Mouse (Mus musculus): ENCODE results near the gene Trmt2a. TPM values are rescaled to one million over a fixed set of nuclear protein-coding genes. Genes with fewer than 3 reads are reported as not detected.

Trmt2a gene
- total RNA-seq (2021), result 10 to 100 TPM; 31.6 to 37.2 TPM
- long read RNA-seq, experiment 1, transcript Trmt2a-203 (12 exons, 2,367 nt), result major isoform, 13 of 25 reads
- long read RNA-seq, experiment 1, partial matches to known transcripts, result 1 of 25 reads
- long read RNA-seq, experiment 1, other reads (novel, unspliced or antisense), result 9 of 25 reads
- long read RNA-seq, experiment 2, transcript Trmt2a-203 (12 exons, 2,367 nt), result major isoform, 25 of 48 reads
- long read RNA-seq, experiment 2, partial matches to known transcripts, result 1 of 48 reads
- long read RNA-seq, experiment 2, other reads (novel, unspliced or antisense), result 18 of 48 reads

DNA sequence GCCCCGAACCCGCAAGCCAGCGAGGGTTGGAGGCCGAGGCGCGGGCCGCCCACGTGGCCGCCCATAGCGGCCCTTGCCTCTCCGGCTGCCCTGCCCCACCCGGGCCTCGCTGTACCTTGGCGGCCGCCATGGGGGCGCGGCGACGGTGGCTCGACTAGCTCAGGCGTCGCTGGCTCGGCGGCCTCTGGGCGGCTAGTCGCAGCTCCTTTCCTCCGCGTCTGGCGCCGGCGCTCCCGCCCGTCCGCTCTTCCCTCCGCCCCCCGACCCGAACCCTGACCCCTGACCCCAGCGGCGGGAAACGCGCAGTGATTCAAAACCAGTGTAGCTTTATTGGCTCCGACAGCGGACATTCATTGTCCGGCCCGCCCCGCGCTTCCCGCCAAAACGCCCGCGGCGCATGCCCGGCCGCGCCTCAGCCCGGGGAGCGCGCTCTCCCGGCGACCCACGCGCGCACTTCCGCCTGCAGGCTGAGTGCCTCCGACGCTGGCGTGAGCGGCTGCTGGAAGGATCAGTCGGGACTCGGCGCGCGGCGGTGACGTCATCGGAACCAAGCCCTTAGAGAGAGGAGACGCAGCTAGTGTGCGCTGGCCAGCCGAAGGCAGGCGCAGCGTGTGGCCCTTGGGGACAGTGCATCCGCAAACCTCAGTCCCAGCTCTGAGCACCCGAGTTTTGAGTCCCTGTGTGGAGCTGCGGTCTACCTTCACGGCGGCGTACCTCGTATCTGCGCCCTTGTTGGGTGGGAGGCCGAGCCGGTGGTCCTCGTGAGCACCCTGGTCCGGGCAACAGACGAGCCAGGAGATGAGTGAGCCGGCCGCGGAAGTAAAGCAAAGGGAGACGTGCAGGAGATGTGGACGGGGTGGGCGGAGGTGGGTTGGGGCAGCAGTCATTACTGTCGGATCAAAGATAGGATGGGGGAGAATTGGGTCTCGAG is at the start of gene Trmt2a, which contains the start of gene Ranbp1:
Gene Trmt2a, plus strand, starts transcription at position 247 of the 931 bp plus-strand sequence.
Gene Ranbp1, minus strand, starts transcription at position 300 of the 931 bp plus-strand sequence.
- peak; percentile 98 to 99 for DNase-seq (ENCODE audit: low spot score in 2 of 2)

DNA sequence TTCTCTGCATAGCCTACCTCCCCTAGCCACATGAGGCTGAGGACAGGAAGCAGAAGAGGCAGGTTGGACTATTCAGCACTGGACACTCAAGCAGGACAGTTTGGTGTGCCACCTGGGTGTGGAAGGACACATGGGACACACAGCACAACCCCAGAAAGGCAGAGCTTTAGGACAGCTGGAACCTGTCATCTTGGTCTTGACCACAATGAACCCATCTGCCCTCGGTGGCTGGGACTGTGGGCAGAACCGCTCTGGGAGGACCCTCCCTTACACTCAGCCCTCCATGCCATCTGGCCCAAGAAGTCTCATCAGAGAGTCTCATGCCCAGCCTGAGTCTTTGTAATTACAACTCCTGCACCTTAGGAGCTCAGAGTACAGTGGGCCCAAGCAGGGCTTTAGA is 48.4 kb upstream of the Trmt2a start:
- DNase-seq (ENCODE audit: low spot score in 2 of 2), result no peak

DNA sequence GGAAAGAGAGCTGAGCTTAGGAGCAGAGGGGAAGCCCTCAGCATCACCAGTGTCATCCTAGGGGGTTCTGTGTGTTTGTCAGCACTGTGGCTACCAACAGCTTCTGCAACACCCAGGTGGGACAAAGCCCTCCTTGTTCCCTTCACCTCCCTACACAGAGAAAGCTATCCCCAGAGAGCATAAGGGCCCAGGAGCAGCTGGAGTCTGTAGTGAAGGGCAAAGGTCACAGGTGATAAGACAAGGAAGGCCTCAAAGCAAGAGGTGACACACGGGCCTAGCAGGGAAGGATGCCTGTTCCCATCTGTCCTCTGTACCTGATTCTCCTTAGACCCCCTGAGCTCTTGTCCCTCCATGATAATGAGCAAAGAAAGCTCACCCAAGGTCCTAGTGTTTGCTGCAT is 46.9 kb upstream of the Trmt2a start:
- DNase-seq (ENCODE audit: low spot score in 2 of 2), result no peak

DNA sequence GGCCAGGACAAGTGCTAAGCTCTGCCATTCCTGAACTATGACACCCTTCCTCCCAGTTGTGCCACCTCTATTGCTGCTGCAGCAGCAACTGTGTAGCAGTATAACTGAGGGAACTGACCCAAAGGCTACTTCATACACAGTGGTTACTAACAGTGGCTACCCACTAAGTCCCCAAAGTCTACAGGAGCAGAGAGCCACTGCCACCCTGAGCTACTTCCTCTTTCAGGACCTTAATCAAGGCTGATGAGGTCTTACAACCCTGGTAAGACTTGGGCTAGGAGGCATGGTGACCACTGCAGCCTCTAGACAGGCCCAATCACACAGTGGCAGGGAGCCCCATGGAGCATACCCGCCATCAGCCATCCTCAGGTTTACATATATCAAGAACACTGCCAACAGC is 46.4 kb upstream of the Trmt2a start:
- no peak for DNase-seq (ENCODE audit: low spot score in 2 of 2)

DNA sequence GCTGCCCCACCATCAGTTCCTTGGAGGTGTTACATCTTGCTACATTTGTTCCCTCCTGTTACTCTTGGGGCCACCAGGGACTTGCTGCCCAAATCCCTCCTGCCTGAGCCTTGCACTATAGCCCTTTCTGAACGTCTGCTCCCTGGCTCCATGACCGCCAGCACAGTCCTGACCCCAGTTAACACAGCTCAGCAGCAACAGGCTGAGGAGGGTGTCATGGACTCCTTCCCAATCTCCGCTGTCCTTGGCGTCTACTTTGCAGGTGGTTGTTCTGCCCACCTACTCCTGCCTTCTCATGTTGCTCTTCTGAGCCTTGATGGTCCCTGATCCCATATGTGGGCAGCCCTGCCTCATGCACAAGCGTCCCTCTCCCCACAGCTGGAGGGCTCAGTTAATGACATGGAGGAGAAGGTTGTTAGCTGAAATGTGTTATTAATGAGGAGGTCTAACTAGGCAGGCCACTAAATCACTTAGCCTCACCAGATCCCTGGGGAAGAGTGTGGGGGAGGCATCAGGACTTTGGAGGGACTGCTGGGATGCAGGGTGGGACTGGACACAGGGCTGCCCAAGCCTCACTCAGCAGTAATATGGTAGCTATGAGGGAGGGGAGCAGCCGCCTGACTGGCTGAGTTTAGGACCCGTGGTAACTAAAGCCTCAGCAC is 44.9 kb upstream of the Trmt2a start:
- no peak for DNase-seq (ENCODE audit: low spot score in 2 of 2)

DNA sequence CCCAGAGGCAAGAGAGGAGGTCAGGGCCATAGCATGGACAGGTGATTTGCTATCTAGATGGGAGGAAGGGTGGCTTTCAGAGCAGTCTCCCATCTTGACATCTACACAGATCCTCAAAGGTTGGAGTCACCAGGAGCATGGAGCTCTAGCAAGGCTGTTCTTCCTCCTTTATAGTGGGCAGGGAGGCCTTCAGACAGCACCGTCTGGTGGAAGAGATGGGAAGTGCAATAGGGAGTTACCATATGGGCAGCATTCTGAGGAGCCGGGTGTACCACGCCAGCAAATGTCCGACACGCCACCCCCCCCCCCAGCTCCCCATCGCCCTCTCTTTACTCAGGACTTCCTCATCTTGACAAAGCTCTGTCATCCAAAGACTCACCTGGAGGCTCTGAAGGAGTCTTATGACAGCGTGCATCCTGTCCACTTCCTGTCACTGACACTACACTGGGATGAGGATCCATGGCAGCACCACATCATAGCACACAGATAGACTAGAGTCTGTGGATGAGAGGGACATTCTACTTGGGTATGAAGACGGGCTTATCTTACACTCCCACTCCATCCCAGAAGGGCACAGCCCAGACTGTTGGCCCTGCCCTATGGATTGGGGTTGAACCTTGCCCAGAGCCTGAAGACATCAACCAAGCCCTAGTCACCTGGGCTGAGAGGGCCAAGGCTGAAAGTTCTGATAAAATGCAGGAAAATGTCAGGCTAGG is 37.6 kb upstream of the Trmt2a start:
- peak in 1 of 2 experiments; percentile 61 for DNase-seq (ENCODE audit: low spot score in 2 of 2)

DNA sequence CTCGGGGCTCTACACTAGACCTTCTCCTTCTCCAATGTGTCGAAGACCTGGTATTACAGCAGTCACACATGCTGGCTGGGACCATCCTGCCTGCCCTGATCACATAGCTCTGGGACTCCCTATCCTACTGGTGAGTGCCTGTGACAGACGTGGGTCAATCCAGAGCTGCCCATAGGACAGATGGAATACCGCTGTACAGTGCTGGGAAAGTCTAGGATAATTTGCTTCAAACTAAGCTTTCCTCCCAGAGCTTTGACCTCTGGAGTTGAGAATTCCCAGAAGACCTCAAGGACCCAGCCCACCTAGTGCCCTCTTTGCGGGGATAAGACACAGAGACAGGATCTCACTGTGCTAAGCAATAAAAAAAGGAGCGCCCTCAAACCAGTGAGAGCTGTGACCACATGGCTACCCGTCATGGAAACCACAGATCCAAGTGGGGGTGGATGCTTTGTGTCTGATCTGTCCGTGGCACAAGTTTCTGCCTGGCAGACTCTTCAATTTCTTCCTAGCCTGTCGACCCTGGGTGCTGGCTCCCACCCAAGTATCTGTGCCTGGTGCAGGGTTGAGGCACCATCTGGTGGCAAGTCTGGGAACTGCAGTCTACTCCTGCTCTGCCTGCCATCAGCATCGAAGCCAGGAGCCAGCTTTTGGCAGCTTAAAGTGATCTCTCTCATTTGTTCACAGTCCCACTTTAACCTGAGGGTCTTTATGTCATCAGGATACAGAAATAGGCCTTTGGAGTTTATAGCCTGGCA is 36.9 kb upstream of the Trmt2a start:
- DNase-seq (ENCODE audit: low spot score in 2 of 2), result peak; percentile 86 to 91

DNA sequence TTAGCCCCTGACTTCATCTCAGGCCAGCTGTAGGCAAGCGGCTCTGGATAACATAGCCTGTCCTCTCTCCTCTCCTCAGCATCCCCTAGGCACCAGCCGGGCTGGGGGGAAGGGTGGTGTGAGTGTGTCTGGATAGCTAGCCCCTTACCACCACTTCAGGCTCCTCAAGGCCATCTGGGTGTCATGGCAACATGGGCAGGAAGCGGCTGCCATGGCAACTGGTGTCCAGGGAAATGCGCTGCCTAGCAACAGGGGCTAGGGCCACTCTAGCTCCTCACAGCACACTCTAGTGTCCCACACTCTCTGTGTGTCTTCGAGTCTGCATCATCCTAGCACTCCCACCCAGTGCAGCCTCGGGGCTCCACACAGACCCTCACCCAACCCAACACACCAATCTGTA is 34.8 kb upstream of the Trmt2a start:
- no peak for DNase-seq (ENCODE audit: low spot score in 2 of 2)

DNA sequence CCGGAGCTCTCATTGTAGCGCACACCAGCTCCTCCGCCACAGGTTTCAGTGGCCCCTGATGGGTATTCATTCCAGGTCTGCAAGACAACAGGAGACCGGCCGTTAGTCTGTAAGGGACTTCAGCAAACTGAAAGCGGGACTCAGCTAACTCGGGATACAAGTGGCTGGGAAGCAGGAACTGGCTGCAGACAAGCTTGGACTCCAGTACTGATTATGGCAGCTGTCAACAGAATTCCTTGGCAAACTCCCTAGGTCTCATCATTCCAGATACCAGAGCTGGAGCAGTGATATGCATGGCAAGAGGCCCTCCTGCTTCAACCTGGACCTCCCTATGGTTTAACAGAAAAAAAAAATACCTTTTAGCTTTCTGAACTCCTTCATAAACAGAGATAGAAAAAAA is 33.6 kb upstream of the Trmt2a start:
- DNase-seq (ENCODE audit: low spot score in 2 of 2), result no peak

DNA sequence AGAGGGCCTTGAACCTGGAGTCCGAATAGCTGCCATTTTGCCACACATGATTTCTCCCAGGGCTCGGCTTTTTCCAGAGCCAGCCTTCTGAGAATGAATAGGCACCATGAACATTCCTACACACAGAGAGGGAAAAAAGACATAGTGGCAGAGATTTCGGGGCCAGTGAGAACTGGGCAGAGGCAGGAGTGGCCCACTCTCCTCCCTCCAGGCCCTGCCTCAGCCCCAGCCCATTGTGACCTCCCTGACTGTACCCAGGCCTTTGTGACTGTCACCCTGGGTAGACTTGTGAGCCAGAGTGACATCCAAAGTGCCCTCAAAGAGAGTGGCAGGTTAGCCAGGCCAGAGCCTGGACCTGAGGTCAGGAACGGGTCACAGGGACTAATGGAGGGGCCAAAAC is 30.9 kb upstream of the Trmt2a start, which contains the start of gene Ccdc188:
Gene Ccdc188, plus strand, starts transcription at position 301 of the 400 bp plus-strand sequence.
- no peak for DNase-seq (ENCODE audit: low spot score in 2 of 2)

DNA sequence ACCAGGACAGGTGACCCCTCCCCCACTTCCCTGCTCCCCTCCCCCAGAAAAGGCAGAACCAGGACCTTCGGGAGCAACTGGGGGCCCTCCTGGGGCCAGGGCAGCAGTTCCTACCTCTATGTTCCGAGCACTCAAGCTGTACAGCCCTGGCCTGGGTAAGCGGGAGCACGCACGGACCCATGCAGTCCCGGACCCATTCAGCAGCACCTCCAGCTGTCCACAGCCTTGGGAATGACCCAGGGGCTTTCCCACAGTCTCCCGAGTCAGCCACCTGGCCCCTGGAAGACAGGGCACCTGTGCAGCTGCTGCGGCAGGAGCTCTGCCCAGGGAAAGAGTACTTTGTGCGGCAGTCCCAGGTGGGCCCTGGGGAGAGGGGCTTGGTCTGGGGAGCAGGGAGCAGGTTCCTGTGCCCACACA is 29.9 kb upstream of the Trmt2a start:
- DNase-seq (ENCODE audit: low spot score in 2 of 2), result no peak

DNA sequence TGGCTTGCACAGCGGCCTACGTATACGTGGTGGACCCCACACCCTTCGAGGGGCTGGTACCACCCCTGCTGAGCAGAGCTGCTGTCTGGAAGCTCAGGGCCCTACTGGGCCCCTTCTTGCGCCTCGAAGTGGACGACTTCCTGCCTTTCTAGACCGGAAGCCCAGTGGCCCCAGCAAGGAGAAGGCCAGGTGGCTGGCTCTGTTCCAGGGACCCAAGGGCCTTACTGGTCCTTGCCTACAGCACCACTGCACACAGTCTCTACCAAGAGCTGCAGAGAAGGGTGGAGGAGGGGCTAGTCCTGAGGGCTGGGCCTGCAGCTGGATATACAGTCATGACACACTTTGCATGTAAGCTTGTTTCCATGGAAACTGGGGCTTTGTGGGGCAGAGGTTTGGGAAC is 28.5 kb upstream of the Trmt2a start:
- peak in 1 of 2 experiments; percentile 49 for DNase-seq (ENCODE audit: low spot score in 2 of 2)

DNA sequence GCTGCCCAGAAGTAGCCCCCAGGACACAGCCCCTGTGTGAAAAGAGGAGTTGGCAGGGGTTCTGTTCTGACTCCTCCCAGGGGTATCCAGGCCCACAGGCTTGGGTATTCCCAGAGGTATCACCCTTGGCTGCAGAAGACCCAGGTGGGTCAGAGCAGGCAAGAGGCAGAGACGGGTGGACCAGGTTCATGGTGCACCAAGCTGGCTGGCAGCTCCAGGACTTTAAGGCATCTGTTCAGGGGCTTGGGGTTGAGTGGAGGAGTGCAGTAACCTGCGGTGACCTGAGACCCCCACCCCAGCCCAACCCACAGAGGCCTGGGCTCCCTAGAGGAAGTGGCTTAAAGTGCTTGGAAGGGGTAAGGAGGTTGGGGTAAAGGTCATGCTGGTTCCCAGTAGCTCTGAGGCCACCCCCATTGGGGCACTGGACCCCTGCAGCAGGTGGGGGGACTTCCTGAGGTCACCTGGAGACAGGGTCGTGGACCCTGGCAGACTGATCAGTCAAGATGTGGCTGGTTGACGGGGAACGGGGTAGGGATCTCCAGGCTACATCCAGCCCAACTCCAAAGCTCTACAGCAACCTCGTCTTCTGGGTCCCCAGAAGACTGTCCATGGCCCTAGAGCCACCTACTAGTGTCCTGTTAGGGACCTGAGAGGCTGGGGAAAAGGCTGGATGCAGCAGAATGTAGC is 27.5 kb upstream of the Trmt2a start:
- no peak for DNase-seq (ENCODE audit: low spot score in 2 of 2)

DNA sequence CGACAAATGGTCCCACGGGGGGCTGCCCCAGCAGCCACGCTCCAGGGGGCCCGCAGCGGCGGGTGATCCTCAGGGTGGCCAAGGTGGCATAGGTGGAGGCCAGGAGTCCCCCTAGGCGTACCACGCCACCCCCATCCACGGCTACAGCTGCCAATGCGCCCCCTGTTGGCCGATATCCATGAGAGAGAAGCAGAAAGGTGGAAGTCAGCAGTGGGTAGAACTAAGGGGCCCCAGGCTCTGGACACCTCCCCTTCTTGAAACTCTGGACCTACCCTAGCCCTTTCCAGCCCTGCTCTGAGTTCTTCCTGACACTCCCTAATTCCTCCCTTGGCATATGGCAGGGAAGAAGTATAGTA is 27.0 kb upstream of the Trmt2a start:
- no peak for DNase-seq (ENCODE audit: low spot score in 2 of 2)

DNA sequence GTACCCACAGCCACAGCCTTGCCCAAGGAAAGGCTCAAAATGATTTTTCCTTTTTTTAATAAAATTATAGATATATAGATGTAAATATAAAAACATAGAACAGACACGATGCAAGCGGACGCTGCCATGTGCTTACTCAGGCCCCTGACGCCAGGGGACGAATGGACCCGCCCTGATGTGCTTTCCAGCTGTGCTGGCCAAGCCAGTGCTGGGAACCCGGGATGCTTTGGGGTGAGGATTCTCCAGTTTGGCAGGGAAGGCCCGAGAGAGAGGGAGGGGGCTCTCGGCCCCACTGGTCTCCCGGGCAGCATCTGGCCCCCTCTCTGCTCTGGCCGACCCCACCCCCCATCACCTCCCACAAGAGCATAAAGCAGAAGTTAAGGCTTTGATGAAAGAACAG is 26.3 kb upstream of the Trmt2a start:
- peak in 1 of 2 experiments; percentile 62 for DNase-seq (ENCODE audit: low spot score in 2 of 2)

DNA sequence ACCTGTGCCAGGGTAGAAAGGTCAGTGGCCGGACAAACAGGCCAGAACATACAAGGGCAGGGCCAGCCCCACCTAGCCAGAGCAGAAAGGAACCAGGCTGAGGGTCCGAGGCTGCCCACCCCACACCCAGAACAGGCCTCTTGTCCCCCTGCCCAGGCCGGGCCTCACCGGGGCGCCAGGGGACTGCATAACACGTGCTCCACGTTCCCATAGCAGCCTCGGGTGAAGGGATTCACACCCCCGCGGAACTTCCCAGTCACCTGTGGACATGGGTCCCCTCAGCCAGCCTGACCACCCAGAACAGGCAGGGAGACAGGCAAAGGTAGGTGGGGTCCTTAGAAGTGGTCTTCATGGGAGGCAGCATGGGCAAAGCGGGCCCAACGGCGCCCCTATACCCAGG is 21.3 kb upstream of the Trmt2a start:
- no peak for DNase-seq (ENCODE audit: low spot score in 2 of 2)

DNA sequence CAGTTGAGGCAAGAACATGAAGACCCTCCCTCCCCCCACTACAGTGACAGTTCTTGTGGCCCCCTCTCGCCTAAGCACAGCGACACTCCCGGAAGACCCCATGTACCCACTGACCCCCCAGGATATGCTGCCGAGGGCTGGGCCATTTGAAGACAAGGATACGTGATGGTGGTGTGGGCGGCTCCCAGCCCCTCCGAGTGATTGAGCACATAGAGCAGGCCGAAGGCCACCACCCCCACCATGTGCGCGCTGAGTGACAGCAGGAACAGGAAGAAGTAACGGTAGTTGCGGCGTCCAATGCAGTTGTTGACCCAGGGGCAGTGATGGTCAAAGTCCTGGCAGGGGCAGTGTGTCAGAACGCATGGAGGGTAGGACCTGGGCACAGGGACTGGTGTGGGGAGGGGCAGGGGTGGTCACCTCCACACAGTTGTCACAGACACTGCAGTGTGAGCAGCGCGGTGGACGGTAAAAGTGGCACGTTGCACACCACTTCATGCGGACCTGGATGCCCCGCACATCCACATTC is 20.5 kb upstream of the Trmt2a start:
- DNase-seq (ENCODE audit: low spot score in 2 of 2), result no peak

DNA sequence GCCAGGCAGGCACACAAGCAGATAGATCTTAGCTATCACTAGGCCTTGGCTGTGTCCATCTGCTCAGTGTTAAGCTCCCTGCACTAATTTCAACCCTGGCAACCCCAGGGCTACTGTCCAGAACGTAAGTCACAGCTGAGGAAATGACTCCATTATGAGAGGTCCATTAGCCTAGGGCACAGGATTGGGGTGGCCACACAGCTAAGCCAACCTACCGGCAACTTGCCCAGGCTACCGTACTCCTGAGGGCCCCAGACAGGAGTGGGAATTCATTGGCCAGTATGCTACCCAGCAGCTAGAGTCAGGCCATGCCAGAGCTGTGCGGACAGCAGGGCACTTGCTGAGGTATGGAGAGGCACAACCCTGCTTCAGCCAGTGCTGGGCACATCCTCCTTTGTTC is 19.6 kb upstream of the Trmt2a start:
- DNase-seq (ENCODE audit: low spot score in 2 of 2), result no peak

DNA sequence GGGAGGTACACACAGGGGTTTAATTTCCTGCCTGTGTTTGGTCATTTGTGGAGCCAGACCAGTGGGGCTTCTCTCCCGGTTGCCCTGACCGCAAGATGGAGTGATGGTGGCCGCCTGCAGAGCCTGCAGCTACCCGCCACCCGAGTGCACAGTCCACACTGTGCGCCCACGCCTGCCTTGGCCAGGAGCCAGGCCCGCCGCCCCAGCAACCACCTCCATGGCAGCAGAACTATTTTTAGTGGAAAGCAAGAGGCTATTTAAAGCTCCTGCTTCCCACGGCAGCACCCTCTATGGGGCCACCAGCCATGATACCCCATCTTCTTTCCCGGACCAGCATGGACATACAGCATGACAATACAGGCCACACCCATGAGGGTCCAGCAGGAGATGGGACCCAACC is 18.9 kb upstream of the Trmt2a start:
- no peak for DNase-seq (ENCODE audit: low spot score in 2 of 2)
